Mouse (Mus musculus) liver, postnatal 0 days (tissue): ENCODE measurements around the gene Fgf6.

Experiments used
- CTCF ChIP-seq: sonication (generic); IDR thresholded peaks from 2 replicates; pipeline ENCODE4 v1.5.1; 2016; ENCODE audit warnings: antibody characterized with exemption, low read depth
- EP300 ChIP-seq: IDR thresholded peaks from 2 replicates; pipeline ENCODE4 v1.6.1; 2016; ENCODE audit warnings: antibody characterized with exemption, low read depth, mild to moderate bottlenecking

DNA sequence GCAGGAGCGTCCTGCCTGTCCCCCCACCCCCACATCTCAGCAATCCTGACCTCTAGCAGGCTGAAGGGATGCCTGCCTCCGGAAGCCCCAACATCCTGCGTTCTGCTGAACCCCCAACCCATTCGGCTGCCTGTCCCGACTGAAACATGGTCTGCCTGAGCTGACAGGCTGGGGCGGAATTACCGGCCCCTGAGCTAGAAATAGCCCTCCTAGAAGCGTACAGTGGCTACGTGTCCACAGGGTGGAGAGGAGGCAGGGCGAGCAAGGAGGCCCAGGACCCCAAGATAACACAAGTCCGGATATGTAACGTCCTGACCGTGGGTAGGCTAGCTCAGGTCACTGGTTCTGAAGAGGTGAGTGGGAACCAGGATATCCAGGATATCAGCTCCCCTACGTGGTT, 49.4 kb downstream of the Fgf6 start:
- TF ChIP-seq CTCF (no peak), EP300 (no peak)
